Mouse (Mus musculus): ENCODE data around the gene Prmt7. TPM values are rescaled to one million over a fixed set of nuclear protein-coding genes. Genes with fewer than 3 reads are reported as not detected.

Prmt7 gene
- 70.2 and 71.1 TPM in 2 replicates for polyA plus RNA-seq (2014; fragmentation: Nextera tagmentation; extraction: Ambion mirVana)

- Histone ChIP-seq H3K4me3 (ENCODE audit: low read depth, low read length) (peak within 1 kb of the TSS; percentile 77), H3K36me3 (ENCODE audit: control insufficient read depth, insufficient read depth, low read length) (peaks cover 5% of the 10 kb centered on the region; the same call in 1 of the 2 replicates), H3K4me1 (ENCODE audit: control insufficient read depth, insufficient read depth, low read length) (no peaks in the 10 kb centered on the region), H3K27me3 (ENCODE audit: control insufficient read depth, insufficient read depth, low read length) (no peaks in the 10 kb centered on the region), H3K9me3 (ENCODE audit: control insufficient read depth, low read length) (no peaks in the 10 kb centered on the region), H3K9ac (ENCODE audit: low read length) (peak within 1 kb of the TSS; percentile 92), H3K4me2 (ENCODE audit: low read depth) (peak within 1 kb of the TSS; percentile 65), H3K27ac (ENCODE audit: low read depth, low read length) (peak within 1 kb of the TSS; percentile 89)
- DNase-seq (ENCODE audit: low spot score) (peak; percentile 96), ATAC-seq (ENCODE audit: insufficient read depth, low FRiP score, low TSS enrichment) (peak; percentile 99)
- under 1% methylated on average over 52 of the region's 52 CpGs for WGBS
Observed at GRCm38 (mm10) chr8:106210821-106211345, at the start of gene Prmt7, which contains the start of gene Slc7a6os. TSS of gene Prmt7 (plus strand) at chr8:106210936. TSS of gene Slc7a6os (minus strand) at chr8:106210935.

GRCm38 (mm10) chr8:106163251-106163650 lies 47.5 kb upstream of the Prmt7 start:
- peaks cover 8% of the 10 kb centered on the region for H3K36me3 ChIP-seq (ENCODE audit: control insufficient read depth, insufficient read depth, low read length)
- H3K9me3 ChIP-seq (ENCODE audit: control insufficient read depth, low read length) = no peaks in the 10 kb centered on the region
- ATAC-seq (ENCODE audit: insufficient read depth, low FRiP score, low TSS enrichment) (no peak), DNase-seq (ENCODE audit: low spot score) (no peak)
- H3K4me2 ChIP-seq (ENCODE audit: low read depth) = no peak overlapping the region
- no peak overlapping the region for H3K9ac ChIP-seq (ENCODE audit: low read length)
- H3K27ac ChIP-seq (ENCODE audit: low read depth, low read length) = no peak overlapping the region
- H3K4me3 ChIP-seq (ENCODE audit: low read depth, low read length) = no peak overlapping the region
- H3K4me1 ChIP-seq (ENCODE audit: control insufficient read depth, insufficient read depth, low read length) = peaks cover 2% of the 10 kb centered on the region; the same call in 1 of the 2 replicates
- 90% methylated on average over 9 of the region's 9 CpGs for WGBS
- no peaks in the 10 kb centered on the region for H3K27me3 ChIP-seq (ENCODE audit: control insufficient read depth, insufficient read depth, low read length)

- no peak overlapping the region for H3K27ac ChIP-seq (ENCODE audit: low read depth, low read length)
- no peak for ATAC-seq (ENCODE audit: insufficient read depth, low FRiP score, low TSS enrichment)
- 39% methylated on average over 4 of the region's 4 CpGs for WGBS
- H3K9me3 ChIP-seq (ENCODE audit: control insufficient read depth, low read length) = no peaks in the 10 kb centered on the region
- DNase-seq (ENCODE audit: low spot score) = peak; percentile 66
- no peak overlapping the region for H3K9ac ChIP-seq (ENCODE audit: low read length)
- peaks cover 8% of the 10 kb centered on the region for H3K36me3 ChIP-seq (ENCODE audit: control insufficient read depth, insufficient read depth, low read length)
- no peak overlapping the region for H3K4me3 ChIP-seq (ENCODE audit: low read depth, low read length)
- H3K4me2 ChIP-seq (ENCODE audit: low read depth) = no peak overlapping the region
- peaks cover 2% of the 10 kb centered on the region; the same call in 1 of the 2 replicates for H3K4me1 ChIP-seq (ENCODE audit: control insufficient read depth, insufficient read depth, low read length)
- H3K27me3 ChIP-seq (ENCODE audit: control insufficient read depth, insufficient read depth, low read length) = no peaks in the 10 kb centered on the region
Observed at GRCm38 (mm10) chr8:106165460-106165859, 45.3 kb upstream of the Prmt7 start.

- Histone ChIP-seq H3K4me3 (ENCODE audit: low read depth, low read length) (peak within 1 kb of the TSS; percentile 83), H3K4me2 (ENCODE audit: low read depth) (peak within 1 kb of the TSS; percentile 92), H3K36me3 (ENCODE audit: control insufficient read depth, insufficient read depth, low read length) (peaks cover 3% of the 10 kb centered on the region; the same call in 1 of the 2 replicates), H3K27ac (ENCODE audit: low read depth, low read length) (peak within 1 kb of the TSS; percentile 86), H3K27me3 (ENCODE audit: control insufficient read depth, insufficient read depth, low read length) (no peaks in the 10 kb centered on the region), H3K9me3 (ENCODE audit: control insufficient read depth, low read length) (no peaks in the 10 kb centered on the region), H3K9ac (ENCODE audit: low read length) (peak within 1 kb of the TSS; percentile 94), H3K4me1 (ENCODE audit: control insufficient read depth, insufficient read depth, low read length) (peaks cover 2% of the 10 kb centered on the region; the same call in 1 of the 2 replicates)
- peak; percentile 91 for ATAC-seq (ENCODE audit: insufficient read depth, low FRiP score, low TSS enrichment)
- peak; percentile 89 for DNase-seq (ENCODE audit: low spot score)
- under 1% methylated on average over 50 of the region's 59 CpGs for WGBS
Observed at GRCm38 (mm10) chr8:106168356-106169016, 42.2 kb upstream of the Prmt7 start, which contains the start of gene Slc7a6. TSS of gene Slc7a6 (plus strand) at chr8:106168857.

GRCm38 (mm10) chr8:106169017-106169933 lies 41.5 kb upstream of the Prmt7 start:
- 2% methylated on average over 53 of the region's 54 CpGs for WGBS
- Histone ChIP-seq H3K4me2 (ENCODE audit: low read depth) (peak overlapping the region; percentile 92), H3K27ac (ENCODE audit: low read depth, low read length) (peak overlapping the region; percentile 86), H3K9me3 (ENCODE audit: control insufficient read depth, low read length) (no peaks in the 10 kb centered on the region), H3K27me3 (ENCODE audit: control insufficient read depth, insufficient read depth, low read length) (no peaks in the 10 kb centered on the region), H3K9ac (ENCODE audit: low read length) (peak overlapping the region; percentile 94), H3K4me3 (ENCODE audit: low read depth, low read length) (peak overlapping the region; percentile 83), H3K36me3 (ENCODE audit: control insufficient read depth, insufficient read depth, low read length) (no peaks in the 10 kb centered on the region), H3K4me1 (ENCODE audit: control insufficient read depth, insufficient read depth, low read length) (peaks cover 2% of the 10 kb centered on the region; the same call in 1 of the 2 replicates)
- ATAC-seq (ENCODE audit: insufficient read depth, low FRiP score, low TSS enrichment) = peak; percentile 63
- DNase-seq (ENCODE audit: low spot score) = peak; percentile 74

GRCm38 (mm10) chr8:106169934-106170480 lies 40.7 kb upstream of the Prmt7 start:
- no peak for DNase-seq (ENCODE audit: low spot score)

GRCm38 (mm10) chr8:106173566-106173965 lies 37.2 kb upstream of the Prmt7 start:
- DNase-seq (ENCODE audit: low spot score) = no peak
- no peak overlapping the region for H3K4me3 ChIP-seq (ENCODE audit: low read depth, low read length)
- H3K9ac ChIP-seq (ENCODE audit: low read length) = no peak overlapping the region
- ATAC-seq (ENCODE audit: insufficient read depth, low FRiP score, low TSS enrichment) = no peak
- 99% methylated on average over 3 of the region's 3 CpGs for WGBS
- no peak overlapping the region for H3K27ac ChIP-seq (ENCODE audit: low read depth, low read length)
- no peak overlapping the region for H3K4me2 ChIP-seq (ENCODE audit: low read depth)
- no peaks in the 10 kb centered on the region for H3K27me3 ChIP-seq (ENCODE audit: control insufficient read depth, insufficient read depth, low read length)
- no peaks in the 10 kb centered on the region for H3K9me3 ChIP-seq (ENCODE audit: control insufficient read depth, low read length)
- H3K36me3 ChIP-seq (ENCODE audit: control insufficient read depth, insufficient read depth, low read length) = no peaks in the 10 kb centered on the region
- peaks cover 4% of the 10 kb centered on the region; the same call in 1 of the 2 replicates for H3K4me1 ChIP-seq (ENCODE audit: control insufficient read depth, insufficient read depth, low read length)

More at GRCm38 (mm10) chr8:106169934-106170480, 40.7 kb upstream of the Prmt7 start:
- H3K9ac ChIP-seq (ENCODE audit: low read length) = peak overlapping the region; percentile 94
- no peaks in the 10 kb centered on the region for H3K27me3 ChIP-seq (ENCODE audit: control insufficient read depth, insufficient read depth, low read length)
- H3K4me3 ChIP-seq (ENCODE audit: low read depth, low read length) = peak overlapping the region; percentile 83
- H3K9me3 ChIP-seq (ENCODE audit: control insufficient read depth, low read length) = no peaks in the 10 kb centered on the region
- H3K4me2 ChIP-seq (ENCODE audit: low read depth) = peak overlapping the region; percentile 92
- H3K27ac ChIP-seq (ENCODE audit: low read depth, low read length) = no peak overlapping the region
- peaks cover 2% of the 10 kb centered on the region; the same call in 1 of the 2 replicates for H3K4me1 ChIP-seq (ENCODE audit: control insufficient read depth, insufficient read depth, low read length)
- no peak for ATAC-seq (ENCODE audit: insufficient read depth, low FRiP score, low TSS enrichment)
- WGBS = 50% methylated on average over 6 of the region's 6 CpGs
- H3K36me3 ChIP-seq (ENCODE audit: control insufficient read depth, insufficient read depth, low read length) = no peaks in the 10 kb centered on the region

GRCm38 (mm10) chr8:106176891-106177290 lies 33.8 kb upstream of the Prmt7 start:
- Histone ChIP-seq H3K9ac (ENCODE audit: low read length) (no peak overlapping the region), H3K4me2 (ENCODE audit: low read depth) (no peak overlapping the region), H3K36me3 (ENCODE audit: control insufficient read depth, insufficient read depth, low read length) (no peaks in the 10 kb centered on the region; the same call in 1 of the 2 replicates), H3K27ac (ENCODE audit: low read depth, low read length) (no peak overlapping the region), H3K27me3 (ENCODE audit: control insufficient read depth, insufficient read depth, low read length) (no peaks in the 10 kb centered on the region), H3K9me3 (ENCODE audit: control insufficient read depth, low read length) (no peaks in the 10 kb centered on the region), H3K4me3 (ENCODE audit: low read depth, low read length) (no peak overlapping the region), H3K4me1 (ENCODE audit: control insufficient read depth, insufficient read depth, low read length) (peaks cover 4% of the 10 kb centered on the region; the same call in 1 of the 2 replicates)
- no peak for DNase-seq (ENCODE audit: low spot score)
- 38% methylated on average over 1 of the region's 1 CpGs for WGBS
- no peak for ATAC-seq (ENCODE audit: insufficient read depth, low FRiP score, low TSS enrichment)
